Mouse (Mus musculus): ENCODE measurements around the gene Ubxn7.

Gene Ubxn7

DNA sequence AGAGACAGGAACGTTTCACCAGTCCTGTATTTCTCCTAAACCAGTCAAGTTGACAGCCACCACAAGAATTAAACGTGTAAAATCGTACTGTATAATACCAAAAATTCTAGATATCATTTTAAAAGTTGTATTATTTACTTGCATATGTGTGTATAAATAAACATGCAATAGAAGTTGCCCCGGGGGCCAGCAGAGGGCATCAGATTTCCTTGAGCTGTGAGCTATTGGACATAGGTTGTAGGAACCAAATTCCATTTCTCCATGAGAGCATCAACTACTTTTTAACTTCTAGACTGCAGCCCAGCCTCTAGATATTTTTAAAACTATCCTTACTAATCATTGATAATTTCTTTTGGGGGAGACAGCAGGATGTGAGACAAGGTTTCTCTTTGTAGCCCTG, 39.3 kb downstream of the Ubxn7 start:
- no peak for ATAC-seq (ENCODE audit: insufficient number of reproducible peaks, low FRiP score, low TSS enrichment)

DNA sequence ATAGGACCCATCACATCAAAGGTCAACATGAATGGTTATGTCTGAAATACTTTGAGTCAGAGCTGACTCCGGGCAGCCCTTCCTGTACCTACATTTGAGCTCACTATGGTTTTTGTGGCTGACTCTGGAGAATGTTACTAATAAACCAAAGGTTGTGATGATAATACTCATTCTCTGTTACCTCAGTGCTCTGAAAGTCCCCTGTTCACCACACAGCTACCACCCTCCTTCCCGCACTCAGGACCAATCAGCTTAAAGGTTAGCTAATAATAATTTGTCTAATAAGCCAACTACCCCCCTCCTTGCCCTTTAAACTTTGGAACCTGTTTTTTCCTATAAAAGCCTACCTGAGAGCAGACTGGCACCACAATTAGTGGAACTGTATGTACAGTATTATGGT, 47.5 kb downstream of the Ubxn7 start:
- ATAC-seq (ENCODE audit: insufficient number of reproducible peaks, low FRiP score, low TSS enrichment) = no peak

DNA sequence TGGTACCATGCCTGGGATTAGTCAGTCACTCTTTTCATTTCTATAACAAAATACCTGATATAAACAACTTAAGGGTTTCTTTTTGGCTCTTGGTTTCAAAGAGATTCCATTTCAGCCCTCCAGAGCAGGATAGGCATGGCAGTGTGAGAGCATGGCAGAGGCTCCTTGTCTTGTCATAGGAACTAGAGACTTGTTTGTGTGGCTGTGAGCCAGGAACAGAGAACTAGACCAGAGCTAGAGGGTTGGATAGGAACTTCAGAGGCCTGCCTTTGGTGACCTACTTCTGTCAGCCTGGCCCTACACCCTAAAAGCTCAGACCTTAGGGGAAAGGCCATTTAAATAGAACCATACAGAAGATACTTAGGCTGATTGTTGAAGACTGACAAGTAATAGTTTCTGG, 50.8 kb downstream of the Ubxn7 start:
- no peak for ATAC-seq (ENCODE audit: insufficient number of reproducible peaks, low FRiP score, low TSS enrichment)

DNA sequence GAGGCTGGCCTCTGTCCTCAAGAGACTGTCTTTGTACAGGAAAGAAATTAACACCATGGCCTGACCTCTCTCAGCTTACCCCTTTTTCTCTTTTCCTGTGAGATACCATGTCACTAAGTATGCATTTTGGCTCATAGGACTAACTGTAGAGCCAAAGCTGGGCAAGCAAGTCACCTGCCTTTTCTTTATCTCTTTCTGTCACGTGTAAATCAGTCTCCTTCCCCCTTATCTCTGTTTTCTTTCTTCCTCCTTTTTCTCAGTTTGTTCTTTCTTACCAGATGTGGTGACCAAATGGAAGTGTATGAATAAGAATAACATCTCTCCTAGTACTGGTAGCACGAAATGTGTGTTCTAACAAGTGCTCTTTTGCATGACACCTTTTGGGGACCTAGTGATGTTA, 52.8 kb downstream of the Ubxn7 start:
- ATAC-seq (ENCODE audit: insufficient number of reproducible peaks, low FRiP score, low TSS enrichment) = no peak

DNA sequence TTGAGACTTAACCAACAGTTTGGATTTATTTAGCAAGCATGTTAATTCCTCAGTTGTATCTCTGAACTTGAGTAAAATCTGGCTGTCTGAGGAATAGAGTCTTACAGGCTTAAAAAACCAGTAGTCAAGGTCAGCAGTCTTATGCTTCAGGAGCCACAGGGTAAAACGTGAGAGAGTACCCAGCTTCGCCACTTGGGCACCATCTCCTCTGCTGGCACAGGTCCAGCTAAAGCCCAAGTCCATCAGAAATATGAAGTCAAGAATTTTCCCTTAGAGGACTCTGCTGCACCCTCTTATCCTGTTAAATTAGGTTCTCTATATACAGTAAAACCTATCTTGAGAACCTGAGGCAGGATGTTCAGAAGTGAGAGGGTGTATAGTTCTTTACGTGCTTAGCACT, 54.8 kb downstream of the Ubxn7 start:
- no peak for ATAC-seq (ENCODE audit: insufficient number of reproducible peaks, low FRiP score, low TSS enrichment)

DNA sequence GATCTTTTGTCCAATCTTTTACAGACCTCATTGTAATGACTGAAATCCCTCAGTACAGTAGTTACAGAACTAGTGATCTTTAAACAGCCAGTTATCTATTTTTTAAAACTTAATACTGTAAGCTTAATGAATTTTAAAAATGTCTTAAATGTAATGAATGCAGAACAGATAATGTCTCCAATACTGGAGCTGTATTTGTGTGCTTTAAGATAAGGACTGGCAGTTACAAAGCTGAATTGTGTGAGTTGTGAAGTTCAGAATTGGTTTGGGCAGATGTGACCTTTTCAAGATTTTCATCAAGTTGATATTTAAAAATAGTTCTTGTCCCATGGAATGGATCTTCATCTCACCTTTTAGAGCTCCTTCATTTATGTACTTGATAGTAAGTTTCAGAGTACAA, 57.0 kb downstream of the Ubxn7 start:
- ATAC-seq (ENCODE audit: insufficient number of reproducible peaks, low FRiP score, low TSS enrichment) = no peak

DNA sequence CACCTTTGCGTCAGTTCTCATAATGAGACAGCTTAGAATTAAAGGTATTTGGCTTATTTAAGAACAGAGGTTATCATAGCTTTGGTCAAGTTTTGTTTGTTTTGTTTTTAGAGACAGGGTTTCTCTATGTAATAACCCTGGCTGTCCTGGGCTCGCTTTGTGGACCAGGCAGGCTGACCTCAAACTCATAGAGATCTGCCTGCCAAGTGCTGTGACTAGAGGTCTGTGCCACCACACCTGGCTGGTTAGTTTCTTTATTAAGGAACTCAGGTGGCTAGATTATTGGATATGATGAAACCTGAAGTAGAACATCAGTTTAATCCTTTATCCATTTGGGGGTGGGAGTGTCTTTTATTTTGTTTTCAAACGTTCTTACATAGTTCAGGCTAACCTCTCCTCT, 57.8 kb downstream of the Ubxn7 start:
- ATAC-seq (ENCODE audit: insufficient number of reproducible peaks, low FRiP score, low TSS enrichment) = no peak

DNA sequence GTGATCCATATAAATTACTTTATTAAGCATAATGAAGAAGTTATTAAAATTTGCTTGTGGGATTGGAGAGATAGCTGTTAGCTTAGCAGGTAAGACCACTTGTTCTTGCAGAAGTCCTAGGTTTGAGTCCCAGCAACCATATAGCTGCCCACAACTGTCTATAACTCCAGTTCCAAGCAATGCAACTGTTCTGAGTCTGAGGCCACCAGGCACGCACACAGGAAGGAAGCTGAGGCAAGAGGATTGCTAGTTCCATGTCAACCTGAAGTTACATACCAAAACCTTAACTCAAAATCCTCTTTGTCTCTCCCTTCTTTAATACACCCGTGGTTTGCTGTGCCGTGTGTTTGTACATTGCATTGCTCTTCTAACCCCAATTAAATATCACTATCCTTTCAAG, 58.8 kb downstream of the Ubxn7 start:
- ATAC-seq (ENCODE audit: insufficient number of reproducible peaks, low FRiP score, low TSS enrichment) = no peak

DNA sequence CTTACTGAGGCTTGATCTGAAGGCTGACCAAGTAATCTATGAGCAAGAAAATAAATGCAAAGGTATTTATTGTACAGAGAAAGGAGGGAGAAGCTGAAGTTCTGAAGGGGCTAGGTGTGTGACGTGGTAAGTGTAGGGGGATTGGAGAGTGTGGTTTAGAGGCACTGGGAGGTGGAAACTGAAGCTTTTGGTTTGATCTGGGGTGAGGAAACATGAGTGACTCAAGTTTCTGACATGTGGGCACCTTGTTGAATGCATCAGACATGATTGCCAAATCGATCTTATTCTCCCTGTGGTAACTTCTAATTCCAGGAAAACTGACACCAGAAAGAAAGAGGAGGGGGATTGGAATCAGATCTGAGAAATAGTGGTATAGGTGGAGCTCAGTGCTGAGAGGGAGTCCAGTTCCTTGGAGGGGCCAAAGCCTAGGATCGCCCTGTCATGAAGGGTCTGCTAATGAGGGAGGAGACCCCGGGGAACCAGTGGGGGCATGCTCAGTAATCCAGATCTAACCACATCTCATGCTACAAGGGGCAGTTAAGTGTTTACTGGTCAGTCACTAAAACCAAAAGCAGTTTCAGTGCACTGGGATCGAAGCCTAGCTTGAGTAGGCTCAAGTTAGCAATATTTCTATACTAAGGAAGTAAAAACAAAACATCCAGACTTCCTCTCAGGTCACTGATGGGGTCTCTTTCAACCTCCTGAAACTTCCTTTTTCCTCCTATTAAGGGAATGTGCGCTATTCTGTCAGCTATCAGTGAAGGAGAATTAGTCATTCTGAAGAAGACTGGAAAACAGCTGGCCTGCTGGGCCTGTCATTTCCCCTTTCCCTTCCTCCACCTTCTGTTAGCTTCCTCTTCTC, 63.9 kb downstream of the Ubxn7 start:
- ATAC-seq (ENCODE audit: insufficient number of reproducible peaks, low FRiP score, low TSS enrichment) = no peak

DNA sequence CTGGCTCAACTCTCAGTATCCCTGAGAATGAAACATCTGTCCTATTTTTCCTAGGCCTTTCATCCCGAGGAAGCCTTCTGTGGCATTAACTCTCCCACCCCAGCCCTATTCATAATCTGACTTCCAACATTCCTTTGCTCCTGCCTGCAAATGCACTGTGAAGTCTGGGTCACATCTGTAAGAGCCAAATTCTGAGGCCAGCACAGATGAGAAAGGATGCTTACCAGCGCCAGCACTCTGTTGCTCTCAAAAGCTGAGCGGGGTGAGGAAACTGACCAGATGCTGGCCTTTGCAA, 64.4 kb downstream of the Ubxn7 start:
- no peak for ATAC-seq (ENCODE audit: insufficient number of reproducible peaks, low FRiP score, low TSS enrichment)

DNA sequence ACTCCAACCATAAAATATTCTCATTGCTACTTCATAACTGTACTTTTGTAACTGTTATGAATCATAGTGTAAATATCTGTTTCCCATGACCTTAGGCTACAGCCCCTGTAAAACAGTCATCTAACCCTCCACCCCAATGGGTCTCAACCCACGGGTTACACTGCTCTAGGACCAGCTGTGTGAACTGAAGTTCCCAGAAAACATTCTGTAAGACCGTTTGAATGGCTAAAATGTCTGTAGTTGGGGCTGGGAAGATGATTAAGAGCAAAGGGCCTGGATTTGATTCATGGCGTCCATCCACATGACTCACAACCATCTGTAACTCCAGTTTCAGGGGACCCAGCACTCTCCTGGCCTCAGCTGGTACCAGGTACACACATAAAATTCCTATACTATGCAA, 66.1 kb downstream of the Ubxn7 start:
- no peak for ATAC-seq (ENCODE audit: insufficient number of reproducible peaks, low FRiP score, low TSS enrichment)

DNA sequence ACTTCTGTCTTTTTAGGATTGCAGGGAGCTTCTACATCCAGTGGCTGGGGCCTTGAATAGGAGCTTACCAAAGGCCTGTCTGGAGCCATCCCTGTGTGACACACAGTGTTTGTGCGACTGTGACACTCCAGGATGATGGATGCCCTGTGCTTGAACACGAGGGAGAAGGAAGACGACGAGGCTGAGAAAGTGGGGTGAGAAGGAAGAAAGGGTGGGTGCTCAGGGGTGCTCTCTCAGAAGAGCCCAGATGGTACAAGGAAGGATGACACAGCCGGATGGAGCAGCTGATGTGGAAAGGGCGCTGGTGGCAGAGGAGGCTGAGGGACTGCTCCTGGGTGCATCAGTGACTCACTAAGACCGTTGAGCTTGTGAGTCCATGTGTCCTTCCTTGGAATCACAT, 68.2 kb downstream of the Ubxn7 start, which contains the start of gene Tm4sf19:
Gene Tm4sf19, plus strand, starts transcription at position 240 of the 400 bp plus-strand sequence.
- no peak for ATAC-seq (ENCODE audit: insufficient number of reproducible peaks, low FRiP score, low TSS enrichment)

DNA sequence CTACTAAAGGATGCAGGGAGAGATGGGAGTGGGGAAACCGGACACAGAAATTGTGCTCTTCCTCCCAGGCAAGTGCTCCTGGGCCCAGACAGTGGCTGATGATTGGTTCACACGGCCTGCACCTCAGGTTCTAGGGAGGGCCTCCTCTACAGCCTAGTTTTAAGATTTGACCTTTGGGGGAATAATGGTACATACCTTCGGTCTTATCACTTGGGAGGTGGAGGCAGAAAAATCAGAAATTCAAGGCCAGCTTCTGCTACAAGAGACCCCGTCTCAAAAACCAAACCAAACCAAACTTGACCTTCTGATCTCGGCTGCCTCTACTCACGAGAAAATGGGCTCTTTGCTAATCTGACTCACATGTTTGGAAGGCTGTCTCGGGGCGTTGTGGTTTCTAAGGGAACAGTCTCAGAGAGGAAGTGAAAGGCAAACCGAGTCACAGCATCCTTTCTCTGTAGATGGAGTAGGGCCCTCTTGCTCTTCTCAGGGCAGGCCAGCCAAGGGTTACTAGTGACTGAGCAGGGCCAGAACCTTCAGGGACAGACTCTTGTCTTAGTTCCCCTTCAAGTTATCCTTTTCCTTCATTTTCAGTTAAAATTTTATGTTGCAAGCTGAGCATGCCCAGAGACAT, 69.4 kb downstream of the Ubxn7 start:
- ATAC-seq (ENCODE audit: insufficient number of reproducible peaks, low FRiP score, low TSS enrichment) = no peak

DNA sequence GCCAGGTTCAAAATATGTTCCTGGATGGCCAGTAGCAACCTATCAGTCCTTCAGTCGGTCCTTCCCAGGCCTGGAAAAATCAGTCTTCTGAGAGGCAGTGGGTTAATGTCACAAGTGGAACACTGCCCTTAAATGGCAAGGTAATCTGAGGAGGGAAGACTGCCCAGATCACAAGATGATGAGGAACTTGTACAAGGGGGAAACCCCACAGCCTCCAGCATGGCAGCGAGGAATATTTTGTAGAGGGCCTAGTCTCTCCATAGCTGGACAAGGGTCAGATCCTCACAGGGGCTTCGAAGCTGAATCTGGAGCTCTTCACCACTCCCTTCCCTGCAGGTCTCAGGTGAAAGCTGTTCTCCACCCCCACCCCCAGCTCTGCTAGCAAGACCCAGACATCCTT, 70.8 kb downstream of the Ubxn7 start:
- no peak for ATAC-seq (ENCODE audit: insufficient number of reproducible peaks, low FRiP score, low TSS enrichment)

DNA sequence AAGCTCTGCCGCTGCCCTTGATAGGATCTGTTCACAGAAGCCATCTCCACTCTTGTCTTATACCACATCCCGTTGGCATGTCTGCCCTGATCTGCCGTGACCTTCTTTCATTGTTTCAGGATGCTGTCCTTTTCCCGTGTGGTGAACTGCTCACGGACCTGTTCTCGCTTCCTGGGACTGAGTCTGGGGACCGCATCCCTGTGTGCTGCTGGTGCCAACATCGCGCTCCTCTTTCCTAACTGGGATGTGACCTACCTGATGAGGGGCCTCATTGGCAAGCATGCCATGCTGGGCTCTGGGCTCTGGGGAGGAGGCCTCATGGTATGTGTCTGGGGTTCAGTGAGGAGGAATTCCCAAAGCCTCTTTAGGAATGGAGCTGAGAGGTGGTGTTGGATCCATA, 73.7 kb downstream of the Ubxn7 start:
- no peak for ATAC-seq (ENCODE audit: insufficient number of reproducible peaks, low FRiP score, low TSS enrichment)

DNA sequence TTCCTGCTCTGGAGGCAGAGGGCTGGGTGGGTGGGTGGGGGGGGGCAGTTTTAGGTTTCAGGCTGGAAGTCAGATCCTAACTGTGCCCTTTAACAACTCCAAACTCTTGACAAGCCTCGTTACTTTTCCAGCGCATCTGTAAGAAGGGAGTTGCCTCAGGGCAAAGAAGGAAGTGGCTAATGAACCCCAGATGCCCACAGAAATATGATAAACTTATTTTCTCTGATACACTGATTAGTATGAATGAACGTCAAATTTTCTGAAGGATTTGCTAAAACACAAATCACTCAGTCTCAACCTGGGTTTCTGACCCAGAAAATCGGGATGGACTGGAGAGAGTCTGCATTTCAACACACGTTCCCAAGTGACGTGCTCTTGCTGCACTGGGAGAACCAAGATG, 74.6 kb downstream of the Ubxn7 start:
- ATAC-seq (ENCODE audit: insufficient number of reproducible peaks, low FRiP score, low TSS enrichment) = no peak

DNA sequence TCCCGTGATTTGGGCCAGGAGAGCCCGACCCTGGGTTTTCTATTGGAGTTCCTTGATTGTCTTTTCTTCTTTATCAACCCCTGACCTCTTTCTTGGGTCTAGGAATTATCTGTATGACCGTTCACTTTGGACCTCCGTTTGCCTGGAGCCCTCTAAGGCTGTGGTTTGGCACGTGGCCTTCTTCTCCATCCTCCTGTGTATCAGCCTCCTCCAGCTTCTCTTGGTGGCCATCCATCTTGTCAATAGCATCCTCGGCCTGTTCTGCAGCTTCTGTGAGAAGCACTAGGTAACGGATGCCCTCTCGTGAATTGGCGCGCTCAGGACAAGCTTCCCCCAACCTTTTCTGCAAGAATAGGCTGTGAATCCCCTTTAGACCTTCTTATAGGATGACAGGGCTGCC, 75.7 kb downstream of the Ubxn7 start:
- ATAC-seq (ENCODE audit: insufficient number of reproducible peaks, low FRiP score, low TSS enrichment) = no peak

DNA sequence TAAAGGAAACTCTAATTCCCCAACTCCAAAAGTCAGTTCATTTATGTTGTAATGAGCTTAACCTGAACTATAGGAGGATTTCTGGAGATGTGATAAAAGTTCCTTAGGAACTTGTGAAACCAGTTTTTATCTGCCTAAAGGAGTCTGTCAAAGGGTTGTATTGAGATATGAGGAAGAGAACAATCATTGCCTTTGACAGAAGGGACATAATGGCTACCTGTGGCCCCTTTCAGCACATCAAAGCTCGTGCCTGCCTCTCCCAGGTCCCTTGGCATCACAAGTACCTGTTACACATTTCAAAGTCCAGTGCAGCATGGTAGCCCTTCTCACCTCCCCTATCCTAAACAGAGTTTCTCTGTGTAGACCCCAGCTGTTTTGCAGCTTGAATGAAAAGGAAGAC, 85.4 kb downstream of the Ubxn7 start:
- ATAC-seq (ENCODE audit: insufficient number of reproducible peaks, low FRiP score, low TSS enrichment) = no peak

DNA sequence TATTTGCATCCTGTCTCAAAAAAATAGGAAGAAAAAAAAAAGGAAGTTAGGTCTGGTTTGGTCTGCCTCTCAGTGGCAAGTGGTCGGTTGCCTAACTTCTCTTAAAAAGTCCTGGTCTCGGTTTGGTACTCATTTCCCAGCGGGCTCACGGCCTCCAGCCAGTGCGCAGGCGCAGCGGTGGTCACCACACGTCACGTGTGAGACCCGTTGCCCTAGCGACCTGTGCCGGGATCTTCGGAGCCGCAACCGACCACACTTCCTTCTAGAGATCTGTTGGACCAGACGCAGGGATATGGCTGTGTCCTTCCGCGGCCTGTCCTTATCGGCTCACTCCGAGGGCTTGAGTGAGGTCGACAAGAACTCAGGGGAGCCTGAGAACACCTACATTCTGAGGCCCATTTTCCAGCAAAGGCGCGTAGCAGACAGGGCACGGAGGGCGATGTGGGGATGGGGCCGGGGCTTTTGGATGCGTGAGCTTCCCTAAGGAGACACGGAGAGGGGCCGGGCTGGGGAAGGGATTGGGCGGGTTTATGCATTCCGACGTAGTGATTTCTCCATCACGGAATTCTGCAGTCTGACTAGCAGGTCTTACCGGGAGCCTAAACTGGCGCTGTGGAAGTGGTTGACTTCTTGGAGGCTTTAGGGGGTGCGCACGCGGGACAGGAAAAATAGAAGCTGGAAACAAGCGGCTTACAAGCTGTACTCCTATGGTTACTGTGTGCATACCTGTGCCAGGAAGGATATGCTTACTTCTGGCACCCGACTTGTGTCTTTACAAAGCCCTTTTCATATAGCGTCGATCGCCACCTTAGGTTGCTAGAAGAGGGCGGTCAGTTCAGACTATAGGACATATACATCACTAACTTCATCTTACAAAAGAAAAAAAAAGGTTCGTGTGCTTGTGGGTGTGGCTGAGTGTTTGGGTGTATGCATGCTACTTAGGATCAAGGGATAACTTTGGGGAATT, 87.7 kb downstream of the Ubxn7 start, which contains the start of gene Tctex1d2:
Gene Tctex1d2, plus strand, starts transcription at position 186 of the 967 bp plus-strand sequence.
- peak; percentile 96 for ATAC-seq (ENCODE audit: insufficient number of reproducible peaks, low FRiP score, low TSS enrichment)

DNA sequence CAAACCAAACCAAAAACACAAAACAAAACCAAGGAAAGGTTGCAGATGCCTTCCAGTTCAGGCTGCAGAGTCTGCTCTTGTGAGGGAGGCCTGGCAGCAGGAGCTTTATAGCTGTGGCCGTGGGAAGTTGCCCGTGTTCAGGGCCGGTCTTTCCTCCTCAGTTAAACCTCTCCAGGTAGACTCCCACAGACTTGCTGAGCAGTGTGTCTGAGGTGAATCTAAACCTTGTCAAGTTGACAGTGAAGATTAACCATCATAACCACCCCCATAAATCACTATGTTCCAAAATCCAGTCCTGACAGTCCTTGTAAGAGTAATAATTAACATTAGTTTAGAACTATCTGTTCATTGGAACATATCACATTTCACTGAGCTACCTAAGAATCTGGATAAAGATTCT, 95.4 kb downstream of the Ubxn7 start:
- no peak for ATAC-seq (ENCODE audit: insufficient number of reproducible peaks, low FRiP score, low TSS enrichment)

DNA sequence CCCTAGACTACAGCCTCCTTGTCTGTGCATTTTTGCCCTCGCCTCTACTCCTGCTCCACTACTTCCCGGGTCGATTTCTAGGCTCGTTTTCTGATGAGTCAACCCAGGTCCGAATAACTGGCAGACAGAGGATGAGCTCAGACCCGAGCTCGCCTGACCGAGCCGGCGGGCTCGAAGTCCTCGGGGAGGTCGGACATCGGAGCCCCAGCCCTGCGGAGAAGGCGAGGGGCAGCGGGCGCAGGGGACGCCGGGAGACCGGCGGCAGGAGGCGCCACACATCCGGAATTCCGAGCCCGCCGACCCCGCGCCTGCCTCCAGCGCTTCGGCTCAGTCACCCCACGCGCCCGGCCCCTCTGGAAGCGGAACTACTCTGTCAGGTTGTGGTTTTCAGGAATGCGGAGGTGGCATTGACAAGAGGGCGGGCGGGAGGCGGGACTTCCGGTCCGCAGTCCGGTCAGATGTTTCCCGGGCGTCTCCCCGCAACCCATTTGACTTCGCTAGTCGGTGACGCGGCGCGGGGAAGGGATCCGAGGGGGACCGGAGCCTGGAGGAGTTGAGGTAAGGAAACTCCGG, 98.5 kb downstream of the Ubxn7 start, which contains the start of gene Pcyt1a:
Gene Pcyt1a, plus strand, starts transcription at position 448 of the 573 bp plus-strand sequence.
- peak; percentile 97 for ATAC-seq (ENCODE audit: insufficient number of reproducible peaks, low FRiP score, low TSS enrichment)
